Mouse (Mus musculus): ENCODE results near the gene Stim1. TPM values are rescaled to one million over a fixed set of nuclear protein-coding genes. Genes with fewer than 3 reads are reported as not detected.

Stim1 gene
- polyA plus RNA-seq, 1 experiment from 2014 or later: 11.0 TPM

- no peak for DNase-seq (ENCODE audit: low spot score)
- no peaks in the 10 kb centered on the region for H3K36me3 ChIP-seq (ENCODE audit: control insufficient read depth, insufficient read depth, low read length)
- no peak overlapping the region for H3K4me3 ChIP-seq (ENCODE audit: low read depth, low read length)
- H3K4me1 ChIP-seq (ENCODE audit: control insufficient read depth, insufficient read depth, low read length): no peaks in the 10 kb centered on the region
- no peaks in the 10 kb centered on the region for H3K9me3 ChIP-seq (ENCODE audit: control insufficient read depth, low read length)
- no peak for ATAC-seq (ENCODE audit: insufficient read depth, low FRiP score, low TSS enrichment)
- no peak overlapping the region for H3K4me2 ChIP-seq (ENCODE audit: low read depth)
- no peaks in the 10 kb centered on the region for H3K27me3 ChIP-seq (ENCODE audit: control insufficient read depth, insufficient read depth, low read length)
- WGBS: 89% methylated on average over 3 of the region's 3 CpGs
- no peak overlapping the region for H3K9ac ChIP-seq (ENCODE audit: low read length)
- no peak overlapping the region for H3K27ac ChIP-seq (ENCODE audit: low read depth, low read length)
Measured at GRCm38 (mm10) chr7:102373382-102374072, 105.9 kb downstream of the Stim1 start.

GRCm38 (mm10) chr7:102383221-102383620 is 115.6 kb downstream of the Stim1 start:
- Histone ChIP-seq H3K9me3 (ENCODE audit: control insufficient read depth, low read length) (no peaks in the 10 kb centered on the region), H3K36me3 (ENCODE audit: control insufficient read depth, insufficient read depth, low read length) (no peaks in the 10 kb centered on the region), H3K4me3 (ENCODE audit: low read depth, low read length) (no peak overlapping the region), H3K4me1 (ENCODE audit: control insufficient read depth, insufficient read depth, low read length) (no peaks in the 10 kb centered on the region), H3K27me3 (ENCODE audit: control insufficient read depth, insufficient read depth, low read length) (no peaks in the 10 kb centered on the region), H3K4me2 (ENCODE audit: low read depth) (no peak overlapping the region), H3K27ac (ENCODE audit: low read depth, low read length) (no peak overlapping the region), H3K9ac (ENCODE audit: low read length) (no peak overlapping the region)
- ATAC-seq (ENCODE audit: insufficient read depth, low FRiP score, low TSS enrichment) (no peak), DNase-seq (ENCODE audit: low spot score) (no peak)
- 89% methylated on average over 7 of the region's 7 CpGs for WGBS

GRCm38 (mm10) chr7:102385973-102386372 is 118.4 kb downstream of the Stim1 start:
- no peak overlapping the region for H3K9ac ChIP-seq (ENCODE audit: low read length)
- no peak overlapping the region for H3K27ac ChIP-seq (ENCODE audit: low read depth, low read length)
- no peaks in the 10 kb centered on the region for H3K9me3 ChIP-seq (ENCODE audit: control insufficient read depth, low read length)
- no peak for DNase-seq (ENCODE audit: low spot score)
- H3K36me3 ChIP-seq (ENCODE audit: control insufficient read depth, insufficient read depth, low read length): no peaks in the 10 kb centered on the region
- no peaks in the 10 kb centered on the region for H3K4me1 ChIP-seq (ENCODE audit: control insufficient read depth, insufficient read depth, low read length)
- no peak for ATAC-seq (ENCODE audit: insufficient read depth, low FRiP score, low TSS enrichment)
- H3K4me2 ChIP-seq (ENCODE audit: low read depth): no peak overlapping the region
- H3K27me3 ChIP-seq (ENCODE audit: control insufficient read depth, insufficient read depth, low read length): no peaks in the 10 kb centered on the region
- no peak overlapping the region for H3K4me3 ChIP-seq (ENCODE audit: low read depth, low read length)
- WGBS: 92% methylated on average over 3 of the region's 3 CpGs

DNA sequence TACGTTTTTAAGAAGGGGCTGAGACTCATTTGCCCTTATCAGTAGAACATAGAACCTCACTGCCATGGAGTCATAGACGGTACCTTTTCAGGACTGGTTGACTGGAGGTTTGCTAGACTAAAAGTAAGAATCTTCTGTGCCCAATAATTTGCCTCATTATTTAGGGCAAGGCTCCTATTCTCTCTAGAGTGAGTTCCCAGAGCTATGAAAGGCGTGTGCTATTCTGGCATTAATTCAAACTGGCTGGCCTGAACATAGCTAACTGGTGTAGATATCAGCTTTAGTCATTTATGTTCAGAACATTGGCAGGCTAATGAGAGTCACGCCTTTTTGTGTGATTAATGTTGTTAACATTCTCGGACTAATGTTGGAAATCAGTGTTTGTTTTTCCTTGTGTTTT is 121.5 kb downstream of the Stim1 start:
- DNase-seq (ENCODE audit: low spot score): no peak
- H3K9ac ChIP-seq (ENCODE audit: low read length): no peak overlapping the region
- 87% methylated on average over 5 of the region's 5 CpGs for WGBS
- H3K27ac ChIP-seq (ENCODE audit: low read depth, low read length): no peak overlapping the region
- H3K4me2 ChIP-seq (ENCODE audit: low read depth): no peak overlapping the region
- H3K36me3 ChIP-seq (ENCODE audit: control insufficient read depth, insufficient read depth, low read length): no peaks in the 10 kb centered on the region
- no peaks in the 10 kb centered on the region for H3K4me1 ChIP-seq (ENCODE audit: control insufficient read depth, insufficient read depth, low read length)
- no peak for ATAC-seq (ENCODE audit: insufficient read depth, low FRiP score, low TSS enrichment)
- H3K27me3 ChIP-seq (ENCODE audit: control insufficient read depth, insufficient read depth, low read length): no peaks in the 10 kb centered on the region
- H3K4me3 ChIP-seq (ENCODE audit: low read depth, low read length): no peak overlapping the region
- no peaks in the 10 kb centered on the region for H3K9me3 ChIP-seq (ENCODE audit: control insufficient read depth, low read length)

- H3K9ac ChIP-seq (ENCODE audit: low read length): no peak overlapping the region
- WGBS: 90% methylated on average over 2 of the region's 2 CpGs
- no peak for ATAC-seq (ENCODE audit: insufficient read depth, low FRiP score, low TSS enrichment)
- no peak overlapping the region for H3K27ac ChIP-seq (ENCODE audit: low read depth, low read length)
- no peaks in the 10 kb centered on the region for H3K27me3 ChIP-seq (ENCODE audit: control insufficient read depth, insufficient read depth, low read length)
- no peak for DNase-seq (ENCODE audit: low spot score)
- no peaks in the 10 kb centered on the region for H3K4me1 ChIP-seq (ENCODE audit: control insufficient read depth, insufficient read depth, low read length)
- no peak overlapping the region for H3K4me2 ChIP-seq (ENCODE audit: low read depth)
- H3K4me3 ChIP-seq (ENCODE audit: low read depth, low read length): no peak overlapping the region
- H3K9me3 ChIP-seq (ENCODE audit: control insufficient read depth, low read length): no peaks in the 10 kb centered on the region
- no peaks in the 10 kb centered on the region for H3K36me3 ChIP-seq (ENCODE audit: control insufficient read depth, insufficient read depth, low read length)
Measured at GRCm38 (mm10) chr7:102393898-102394297, 126.3 kb downstream of the Stim1 start.

DNA sequence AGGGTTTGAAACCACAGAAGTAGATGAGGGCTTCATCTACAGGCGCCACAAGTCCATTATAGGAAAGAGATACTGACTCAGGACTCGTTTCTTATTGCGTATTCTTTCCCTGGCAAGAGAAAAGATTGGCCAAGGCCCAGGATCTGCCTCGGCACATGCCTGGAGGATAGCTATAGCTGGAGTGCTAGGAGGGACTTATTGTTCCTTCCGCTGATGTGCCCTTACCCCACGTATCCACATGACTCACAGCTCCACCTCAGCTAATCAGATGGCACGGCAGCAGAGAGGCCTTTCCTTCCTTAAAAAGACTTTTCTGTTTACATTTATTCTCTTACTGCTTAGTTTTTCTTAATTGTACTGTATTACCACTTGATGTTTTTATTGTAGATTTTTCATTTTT is 128.3 kb downstream of the Stim1 start:
- no peaks in the 10 kb centered on the region for H3K9me3 ChIP-seq (ENCODE audit: control insufficient read depth, low read length)
- no peak overlapping the region for H3K9ac ChIP-seq (ENCODE audit: low read length)

GRCm38 (mm10) chr7:102396331-102396730 is 128.7 kb downstream of the Stim1 start:
- H3K9me3 ChIP-seq (ENCODE audit: control insufficient read depth, low read length): no peaks in the 10 kb centered on the region
- DNase-seq (ENCODE audit: low spot score): no peak
- no peak overlapping the region for H3K4me3 ChIP-seq (ENCODE audit: low read depth, low read length)
- H3K27ac ChIP-seq (ENCODE audit: low read depth, low read length): no peak overlapping the region
- no peak for ATAC-seq (ENCODE audit: insufficient read depth, low FRiP score, low TSS enrichment)
- no peaks in the 10 kb centered on the region for H3K4me1 ChIP-seq (ENCODE audit: control insufficient read depth, insufficient read depth, low read length)
- H3K4me2 ChIP-seq (ENCODE audit: low read depth): no peak overlapping the region
- no peaks in the 10 kb centered on the region for H3K27me3 ChIP-seq (ENCODE audit: control insufficient read depth, insufficient read depth, low read length)
- H3K36me3 ChIP-seq (ENCODE audit: control insufficient read depth, insufficient read depth, low read length): no peaks in the 10 kb centered on the region
- 88% methylated on average over 3 of the region's 3 CpGs for WGBS
- H3K9ac ChIP-seq (ENCODE audit: low read length): no peak overlapping the region

More for the DNA sequence above, 128.3 kb downstream of the Stim1 start:
- H3K27ac ChIP-seq (ENCODE audit: low read depth, low read length): no peak overlapping the region
- ATAC-seq (ENCODE audit: insufficient read depth, low FRiP score, low TSS enrichment) (no peak), DNase-seq (ENCODE audit: low spot score) (no peak)
- H3K4me1 ChIP-seq (ENCODE audit: control insufficient read depth, insufficient read depth, low read length): no peaks in the 10 kb centered on the region
- no peaks in the 10 kb centered on the region for H3K36me3 ChIP-seq (ENCODE audit: control insufficient read depth, insufficient read depth, low read length)
- 89% methylated on average over 7 of the region's 7 CpGs for WGBS
- H3K4me3 ChIP-seq (ENCODE audit: low read depth, low read length): no peak overlapping the region
- H3K4me2 ChIP-seq (ENCODE audit: low read depth): no peak overlapping the region
- no peaks in the 10 kb centered on the region for H3K27me3 ChIP-seq (ENCODE audit: control insufficient read depth, insufficient read depth, low read length)

DNA sequence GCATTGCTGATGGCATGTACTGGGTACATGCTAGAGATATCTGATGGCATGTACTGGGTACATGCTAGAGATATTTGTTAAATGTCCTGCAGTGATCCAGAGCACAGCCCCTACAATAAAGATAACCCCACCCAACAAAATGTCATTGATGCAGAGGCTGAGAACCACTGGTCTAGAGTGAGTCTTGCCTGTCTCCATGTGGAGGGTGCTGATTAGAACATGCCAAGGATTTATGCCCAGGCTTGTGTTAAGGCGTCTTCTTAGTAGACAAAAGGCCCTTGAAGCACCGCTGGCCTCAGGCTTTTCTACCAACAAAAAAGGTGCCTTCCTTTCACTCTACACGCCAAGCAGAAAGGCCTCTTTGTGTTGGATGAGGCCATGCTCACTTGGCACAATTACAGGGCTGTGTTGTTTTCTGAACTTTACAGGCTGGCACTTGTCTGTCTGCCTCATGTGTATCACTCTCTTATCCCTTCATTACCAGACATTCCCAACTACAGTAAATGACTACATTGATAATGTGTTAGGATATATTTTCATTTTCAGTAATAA is 131.7 kb downstream of the Stim1 start:
- DNase-seq (ENCODE audit: low spot score) (no peak), ATAC-seq (ENCODE audit: insufficient read depth, low FRiP score, low TSS enrichment) (no peak; the same call in 1 of the 2 replicates)
- Histone ChIP-seq H3K27me3 (ENCODE audit: control insufficient read depth, insufficient read depth, low read length) (no peaks in the 10 kb centered on the region), H3K4me3 (ENCODE audit: low read depth, low read length) (no peak overlapping the region), H3K4me1 (ENCODE audit: control insufficient read depth, insufficient read depth, low read length) (no peaks in the 10 kb centered on the region), H3K4me2 (ENCODE audit: low read depth) (no peak overlapping the region), H3K9me3 (ENCODE audit: control insufficient read depth, low read length) (no peaks in the 10 kb centered on the region), H3K27ac (ENCODE audit: low read depth, low read length) (no peak overlapping the region), H3K9ac (ENCODE audit: low read length) (no peak overlapping the region), H3K36me3 (ENCODE audit: control insufficient read depth, insufficient read depth, low read length) (no peaks in the 10 kb centered on the region)
- 43% methylated on average over 3 of the region's 3 CpGs for WGBS

- 86% methylated on average over 2 of the region's 2 CpGs for WGBS
- Histone ChIP-seq H3K27me3 (ENCODE audit: control insufficient read depth, insufficient read depth, low read length) (no peaks in the 10 kb centered on the region), H3K4me2 (ENCODE audit: low read depth) (no peak overlapping the region), H3K27ac (ENCODE audit: low read depth, low read length) (no peak overlapping the region), H3K4me3 (ENCODE audit: low read depth, low read length) (no peak overlapping the region), H3K9ac (ENCODE audit: low read length) (no peak overlapping the region), H3K9me3 (ENCODE audit: control insufficient read depth, low read length) (no peaks in the 10 kb centered on the region), H3K36me3 (ENCODE audit: control insufficient read depth, insufficient read depth, low read length) (no peaks in the 10 kb centered on the region), H3K4me1 (ENCODE audit: control insufficient read depth, insufficient read depth, low read length) (no peaks in the 10 kb centered on the region)
- no peak for DNase-seq (ENCODE audit: low spot score)
- ATAC-seq (ENCODE audit: insufficient read depth, low FRiP score, low TSS enrichment): no peak
Measured at GRCm38 (mm10) chr7:102404118-102404517, 136.5 kb downstream of the Stim1 start.
